Mouse (Mus musculus) adrenal gland, postnatal 36 days (tissue): Measurements from ENCODE around the gene Fap. TPM values are rescaled to one million over a fixed set of nuclear protein-coding genes. Genes with fewer than 3 reads are reported as not detected.
A peak's percentile ranks its signal among the peaks of the same experiment; 100 is the strongest.

ENCODE experiments used
- DNase-seq, 2 experiments: peaks; one replicate each; pipeline ENCODE4 v3.0.0; 2021; ENCODE audit warnings: mixed read lengths in 1 of 2
- long read RNA-seq, 2 experiments: library from polyadenylated mRNA; stranded (forward); transcript quantifications; one replicate each; pipeline ENCODE4 v2.0.0; 2021; ENCODE audit warnings: borderline sequencing depth in 2 of 2
- total RNA-seq, 2 experiments: library from RNA; stranded (reverse); gene quantifications; 2 replicates each; pipeline ENCODE4 v1.2.3; 2021

Fap gene
- total RNA-seq: 1 to 10 TPM; 2.7 to 3.0 TPM
- long read RNA-seq, experiment 1: 0 reads
- long read RNA-seq, experiment 2: 0 reads

GRCm38 (mm10) chr2:62573753-62574159, at the start of gene Fap:
Gene Fap, minus strand, starts transcription at chr2:62574075.
- no peak for DNase-seq

GRCm38 (mm10) chr2:62623024-62623441, 49.2 kb upstream of the Fap start:
- DNase-seq: no peak

- DNase-seq: no peak
These were observed 45.8 kb upstream of the Fap start for GRCm38 (mm10) chr2:62619679-62620078.

GRCm38 (mm10) chr2:62618934-62619341, 45.1 kb upstream of the Fap start:
- DNase-seq: no peak

- DNase-seq: no peak
These were observed 39.3 kb upstream of the Fap start for GRCm38 (mm10) chr2:62613133-62613532.

GRCm38 (mm10) chr2:62606205-62606604, 32.3 kb upstream of the Fap start:
- DNase-seq: no peak

- DNase-seq: no peak
These were observed 29.7 kb upstream of the Fap start for GRCm38 (mm10) chr2:62603530-62603929.

- DNase-seq: no peak
These were observed 22.7 kb upstream of the Fap start for GRCm38 (mm10) chr2:62596586-62596985.

GRCm38 (mm10) chr2:62594491-62594890, 20.6 kb upstream of the Fap start:
- DNase-seq: no peak

- no peak for DNase-seq
These were observed 17.7 kb upstream of the Fap start for GRCm38 (mm10) chr2:62591555-62591954.

- DNase-seq: no peak
These were observed 15.5 kb upstream of the Fap start for GRCm38 (mm10) chr2:62589333-62589732.

- no peak for DNase-seq
These were observed 11.9 kb upstream of the Fap start for GRCm38 (mm10) chr2:62585769-62586168.

- DNase-seq: no peak
These were observed 1.1 kb upstream of the Fap start for GRCm38 (mm10) chr2:62574962-62575361.

- no peak for DNase-seq
These were observed 375 bp upstream of the Fap start for GRCm38 (mm10) chr2:62574250-62574649.

- DNase-seq: no peak
These were observed 649 bp downstream of the Fap start for GRCm38 (mm10) chr2:62573099-62573752.

- DNase-seq: no peak
These were observed 9.2 kb downstream of the Fap start for GRCm38 (mm10) chr2:62564687-62565086.

GRCm38 (mm10) chr2:62562661-62563485, 11.0 kb downstream of the Fap start:
- no peak for DNase-seq

- DNase-seq: no peak
These were observed 16.5 kb downstream of the Fap start for GRCm38 (mm10) chr2:62557417-62557816.

GRCm38 (mm10) chr2:62556349-62556748, 17.5 kb downstream of the Fap start:
- no peak for DNase-seq

- DNase-seq: peak in 1 of 2 experiments; percentile 2
These were observed 24.2 kb downstream of the Fap start for GRCm38 (mm10) chr2:62549659-62550058.

- no peak for DNase-seq
These were observed 24.7 kb downstream of the Fap start for GRCm38 (mm10) chr2:62549131-62549530.

GRCm38 (mm10) chr2:62548104-62548503, 25.8 kb downstream of the Fap start:
- DNase-seq: no peak

- no peak for DNase-seq
These were observed 38.4 kb downstream of the Fap start for GRCm38 (mm10) chr2:62535483-62535882.

GRCm38 (mm10) chr2:62531065-62531464, 42.8 kb downstream of the Fap start:
- DNase-seq: no peak
